Mouse (Mus musculus) lung, postnatal 25 days (tissue): ENCODE data around the gene Ikzf3.

ENCODE experiments used
- DNase-seq: peaks from one replicate; pipeline ENCODE4 v3.0.0; 2022; ENCODE audit warnings: low spot score

Gene Ikzf3

GRCm38 (mm10) chr11:98545711-98546231 is at the start of gene Ikzf3:
TSS of gene Ikzf3 (minus strand) at chr11:98546031.
- peak; percentile 51 for DNase-seq

- no peak for DNase-seq
These were observed 49.6 kb upstream of the Ikzf3 start for GRCm38 (mm10) chr11:98595473-98595872.

- no peak for DNase-seq
These were observed 49.2 kb upstream of the Ikzf3 start for GRCm38 (mm10) chr11:98595021-98595420.

GRCm38 (mm10) chr11:98590548-98591445 is 45.0 kb upstream of the Ikzf3 start:
- no peak for DNase-seq

GRCm38 (mm10) chr11:98589306-98589705 is 43.5 kb upstream of the Ikzf3 start:
- no peak for DNase-seq

GRCm38 (mm10) chr11:98588833-98589281 is 43.0 kb upstream of the Ikzf3 start:
- DNase-seq, result no peak

- DNase-seq, result peak; percentile 95
These were observed 42.1 kb upstream of the Ikzf3 start for GRCm38 (mm10) chr11:98587684-98588546.

GRCm38 (mm10) chr11:98586892-98587563 is 41.2 kb upstream of the Ikzf3 start, which contains the start of gene Ormdl3:
TSS of gene Ormdl3 (minus strand) at chr11:98587368.
- DNase-seq, result peak; percentile 99

GRCm38 (mm10) chr11:98586087-98586891 is 40.5 kb upstream of the Ikzf3 start:
- DNase-seq, result no peak

- DNase-seq, result no peak
These were observed 38.9 kb upstream of the Ikzf3 start for GRCm38 (mm10) chr11:98584629-98585177.

- DNase-seq, result no peak
These were observed 38.3 kb upstream of the Ikzf3 start for GRCm38 (mm10) chr11:98584146-98584545.

GRCm38 (mm10) chr11:98583571-98583970 is 37.7 kb upstream of the Ikzf3 start:
- no peak for DNase-seq

- no peak for DNase-seq
These were observed 37.4 kb upstream of the Ikzf3 start for GRCm38 (mm10) chr11:98583265-98583552.

- DNase-seq, result no peak
These were observed 36.9 kb upstream of the Ikzf3 start for GRCm38 (mm10) chr11:98582551-98583264.

GRCm38 (mm10) chr11:98582030-98582388 is 36.2 kb upstream of the Ikzf3 start:
- DNase-seq, result no peak

- no peak for DNase-seq
These were observed 35.6 kb upstream of the Ikzf3 start for GRCm38 (mm10) chr11:98581286-98582029.

- no peak for DNase-seq
These were observed 34.7 kb upstream of the Ikzf3 start for GRCm38 (mm10) chr11:98580301-98581121.

GRCm38 (mm10) chr11:98577776-98578175 is 31.9 kb upstream of the Ikzf3 start:
- no peak for DNase-seq

GRCm38 (mm10) chr11:98569461-98569860 is 23.6 kb upstream of the Ikzf3 start:
- no peak for DNase-seq
